Mouse (Mus musculus): ENCODE measurements at regions not wholly inside any gene's neighbourhood (a gene's known extent, or its start where the extent isn't known, plus 50 kb on each side); places are given as distances from the start of the nearest gene placed in this dataset.

DNA sequence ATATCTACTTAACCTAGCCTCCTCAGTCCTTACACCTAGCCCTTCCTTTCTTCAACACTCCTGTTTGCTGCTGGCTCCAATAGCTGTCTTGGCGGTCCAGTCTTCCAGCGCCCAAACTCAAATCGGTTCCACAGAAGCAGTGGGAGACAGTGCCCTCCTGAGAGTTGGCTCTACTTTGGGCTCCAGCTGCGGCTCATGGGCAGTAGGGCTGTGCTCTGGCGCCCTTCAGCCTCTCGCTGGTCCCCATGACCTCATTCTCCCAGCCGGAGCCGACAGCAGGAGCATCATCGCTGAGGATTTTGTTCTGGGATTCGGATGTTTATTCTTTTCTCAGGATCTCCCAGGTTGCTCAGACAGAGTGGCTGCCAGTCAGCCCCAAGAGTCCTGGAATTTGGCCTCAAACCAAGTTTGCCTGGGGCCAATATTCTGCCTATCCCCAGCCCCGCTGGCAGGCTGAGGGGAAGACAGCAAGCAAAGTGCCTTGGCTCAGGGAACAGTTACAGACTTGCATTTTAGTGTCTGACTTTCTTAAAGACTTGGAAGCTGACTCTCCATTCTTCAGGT, 64.1 kb upstream of the Pax6 start:
- H3K4me1 ChIP-seq (ENCODE audit: control insufficient read depth, insufficient read depth, low read length), result 0 out of 2 replicates have a peak, but pooled peaks cover 3% of the 10 kb centered on the region
- H3K27ac ChIP-seq (ENCODE audit: low read depth, low read length), result no peak overlapping the region
- H3K36me3 ChIP-seq (ENCODE audit: control insufficient read depth, insufficient read depth, low read length), result no peaks in the 10 kb centered on the region
- ATAC-seq (ENCODE audit: low FRiP score) (no peak), DNase-seq (ENCODE audit: low spot score, missing footprints) (no peak)
- no peak overlapping the region for H3K4me3 ChIP-seq (ENCODE audit: low read depth, low read length)
- H3K9ac ChIP-seq (ENCODE audit: low read length), result no peak overlapping the region
- 57% methylated on average over 11 of the region's 11 CpGs for WGBS
- H3K27me3 ChIP-seq (ENCODE audit: control insufficient read depth, insufficient read depth, low read length), result peaks cover 44% of the 10 kb centered on the region
- no peaks in the 10 kb centered on the region for H3K9me3 ChIP-seq (ENCODE audit: control insufficient read depth, low read length)
- H3K4me2 ChIP-seq, result no peak overlapping the region

- Histone ChIP-seq H3K9ac (ENCODE audit: low read length) (no peak overlapping the region), H3K27ac (ENCODE audit: low read depth, low read length) (no peak overlapping the region), H3K9me3 (ENCODE audit: control insufficient read depth, low read length) (no peaks in the 10 kb centered on the region), H3K27me3 (ENCODE audit: control insufficient read depth, insufficient read depth, low read length) (peaks cover 53% of the 10 kb centered on the region), H3K4me3 (ENCODE audit: low read depth, low read length) (no peak overlapping the region), H3K36me3 (ENCODE audit: control insufficient read depth, insufficient read depth, low read length) (no peaks in the 10 kb centered on the region), H3K4me2 (no peak overlapping the region), H3K4me1 (ENCODE audit: control insufficient read depth, insufficient read depth, low read length) (peaks cover 20% of the 10 kb centered on the region)
- no peak for ATAC-seq (ENCODE audit: low FRiP score)
- 53% methylated on average over 8 of the region's 8 CpGs for WGBS
- peak; percentile 82 for DNase-seq (ENCODE audit: low spot score, missing footprints)
Observed at GRCm38 (mm10) chr2:105607969-105608538, 60.6 kb upstream of the Pax6 start.

GRCm38 (mm10) chr2:105608756-105609155, 59.9 kb upstream of the Pax6 start:
- Histone ChIP-seq H3K27ac (ENCODE audit: low read depth, low read length) (no peak overlapping the region; the same call in 1 of the 2 replicates), H3K4me1 (ENCODE audit: control insufficient read depth, insufficient read depth, low read length) (peaks cover 20% of the 10 kb centered on the region), H3K27me3 (ENCODE audit: control insufficient read depth, insufficient read depth, low read length) (peaks cover 57% of the 10 kb centered on the region), H3K9me3 (ENCODE audit: control insufficient read depth, low read length) (no peaks in the 10 kb centered on the region), H3K9ac (ENCODE audit: low read length) (no peak overlapping the region), H3K4me2 (no peak overlapping the region), H3K36me3 (ENCODE audit: control insufficient read depth, insufficient read depth, low read length) (no peaks in the 10 kb centered on the region), H3K4me3 (ENCODE audit: low read depth, low read length) (no peak overlapping the region)
- DNase-seq (ENCODE audit: low spot score, missing footprints) (peak; percentile 79), ATAC-seq (ENCODE audit: low FRiP score) (no peak)
- WGBS, result 85% methylated on average over 7 of the region's 7 CpGs

- Histone ChIP-seq H3K4me2 (no peak overlapping the region), H3K27me3 (ENCODE audit: control insufficient read depth, insufficient read depth, low read length) (peaks cover 53% of the 10 kb centered on the region), H3K4me3 (ENCODE audit: low read depth, low read length) (no peak overlapping the region), H3K9ac (ENCODE audit: low read length) (0 out of 2 replicates have a peak overlapping the region, but pooled peaks have one; percentile 16), H3K4me1 (ENCODE audit: control insufficient read depth, insufficient read depth, low read length) (peaks cover 24% of the 10 kb centered on the region), H3K36me3 (ENCODE audit: control insufficient read depth, insufficient read depth, low read length) (no peaks in the 10 kb centered on the region), H3K27ac (ENCODE audit: low read depth, low read length) (peak overlapping the region; percentile 61; the same call in 1 of the 2 replicates), H3K9me3 (ENCODE audit: control insufficient read depth, low read length) (no peaks in the 10 kb centered on the region)
- DNase-seq (ENCODE audit: low spot score, missing footprints) (peak; percentile 89), ATAC-seq (ENCODE audit: low FRiP score) (no peak)
- WGBS, result 35% methylated on average over 5 of the region's 5 CpGs
Observed at GRCm38 (mm10) chr2:105611014-105611413, 57.7 kb upstream of the Pax6 start.

DNA sequence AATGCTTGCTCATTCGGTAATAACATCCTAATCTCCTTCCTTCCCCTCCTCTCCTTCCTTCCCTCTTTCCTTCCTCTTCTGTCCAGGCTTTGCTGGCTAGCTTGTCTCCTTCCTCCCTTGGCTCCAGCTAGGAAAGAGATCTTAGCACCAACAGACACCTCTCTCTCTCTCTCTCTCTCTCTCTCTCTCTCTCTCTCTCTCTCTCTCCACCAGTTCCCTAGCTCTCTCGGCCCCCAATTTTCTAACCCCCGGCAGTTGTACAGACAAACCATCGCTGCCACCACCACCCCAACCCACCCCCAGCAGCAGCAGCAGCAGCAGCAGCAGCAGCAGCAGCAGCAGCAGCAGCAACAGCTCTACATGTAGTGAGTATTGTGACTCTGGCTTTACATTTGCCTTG, 57.0 kb upstream of the Pax6 start:
- 8% methylated on average over 4 of the region's 4 CpGs for WGBS
- no peak for ATAC-seq (ENCODE audit: low FRiP score)
- no peak overlapping the region for H3K4me3 ChIP-seq (ENCODE audit: low read depth, low read length)
- peak overlapping the region; percentile 32; the same call in 1 of the 2 replicates for H3K4me2 ChIP-seq
- peaks cover 48% of the 10 kb centered on the region for H3K27me3 ChIP-seq (ENCODE audit: control insufficient read depth, insufficient read depth, low read length)
- peak overlapping the region; percentile 61; the same call in 1 of the 2 replicates for H3K27ac ChIP-seq (ENCODE audit: low read depth, low read length)
- no peaks in the 10 kb centered on the region for H3K36me3 ChIP-seq (ENCODE audit: control insufficient read depth, insufficient read depth, low read length)
- peak; percentile 92 for DNase-seq (ENCODE audit: low spot score, missing footprints)
- H3K4me1 ChIP-seq (ENCODE audit: control insufficient read depth, insufficient read depth, low read length), result peaks cover 27% of the 10 kb centered on the region
- H3K9ac ChIP-seq (ENCODE audit: low read length), result 0 out of 2 replicates have a peak overlapping the region, but pooled peaks have one; percentile 16
- H3K9me3 ChIP-seq (ENCODE audit: control insufficient read depth, low read length), result no peaks in the 10 kb centered on the region

GRCm38 (mm10) chr2:105612051-105612664, 56.5 kb upstream of the Pax6 start:
- no peaks in the 10 kb centered on the region for H3K36me3 ChIP-seq (ENCODE audit: control insufficient read depth, insufficient read depth, low read length)
- H3K27ac ChIP-seq (ENCODE audit: low read depth, low read length), result peak overlapping the region; percentile 61
- H3K27me3 ChIP-seq (ENCODE audit: control insufficient read depth, insufficient read depth, low read length), result peaks cover 48% of the 10 kb centered on the region
- 1% methylated on average over 21 of the region's 21 CpGs for WGBS
- DNase-seq (ENCODE audit: low spot score, missing footprints) (peak; percentile 96), ATAC-seq (ENCODE audit: low FRiP score) (peak; percentile 85)
- H3K4me1 ChIP-seq (ENCODE audit: control insufficient read depth, insufficient read depth, low read length), result peaks cover 29% of the 10 kb centered on the region
- no peak overlapping the region for H3K9ac ChIP-seq (ENCODE audit: low read length)
- no peaks in the 10 kb centered on the region for H3K9me3 ChIP-seq (ENCODE audit: control insufficient read depth, low read length)
- H3K4me3 ChIP-seq (ENCODE audit: low read depth, low read length), result no peak overlapping the region
- H3K4me2 ChIP-seq, result peak overlapping the region; percentile 32; the same call in 1 of the 2 replicates

DNA sequence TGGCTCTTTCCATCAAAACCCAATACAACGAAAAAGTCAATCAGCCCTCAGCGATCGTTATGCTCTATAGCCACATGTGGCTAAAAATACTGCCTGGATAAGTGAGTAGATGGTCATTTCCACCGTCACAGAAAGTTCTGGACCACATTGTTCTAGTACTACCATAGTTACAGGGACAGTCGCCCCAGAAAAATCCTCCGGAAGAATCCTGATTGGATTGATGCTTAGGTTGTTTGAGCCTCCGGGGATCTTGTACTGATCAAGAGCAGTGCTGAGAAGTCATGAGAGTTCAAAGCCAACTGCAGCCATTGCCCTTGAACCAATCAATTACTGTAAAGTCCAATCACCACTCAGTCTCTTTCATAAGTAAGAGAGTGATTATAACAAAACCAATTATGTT, 56.0 kb upstream of the Pax6 start:
- DNase-seq (ENCODE audit: low spot score, missing footprints) (peak; percentile 90), ATAC-seq (ENCODE audit: low FRiP score) (no peak)
- peak overlapping the region; percentile 54 for H3K27ac ChIP-seq (ENCODE audit: low read depth, low read length)
- peaks cover 29% of the 10 kb centered on the region for H3K4me1 ChIP-seq (ENCODE audit: control insufficient read depth, insufficient read depth, low read length)
- no peak overlapping the region for H3K9ac ChIP-seq (ENCODE audit: low read length)
- no peaks in the 10 kb centered on the region for H3K9me3 ChIP-seq (ENCODE audit: control insufficient read depth, low read length)
- peak overlapping the region; percentile 32; the same call in 1 of the 2 replicates for H3K4me2 ChIP-seq
- H3K4me3 ChIP-seq (ENCODE audit: low read depth, low read length), result no peak overlapping the region
- no peaks in the 10 kb centered on the region for H3K36me3 ChIP-seq (ENCODE audit: control insufficient read depth, insufficient read depth, low read length)
- H3K27me3 ChIP-seq (ENCODE audit: control insufficient read depth, insufficient read depth, low read length), result peaks cover 45% of the 10 kb centered on the region
- WGBS, result 46% methylated on average over 7 of the region's 7 CpGs

- H3K4me2 ChIP-seq, result no peak overlapping the region
- 69% methylated on average over 6 of the region's 6 CpGs for WGBS
- no peak overlapping the region for H3K4me3 ChIP-seq (ENCODE audit: low read depth, low read length)
- DNase-seq (ENCODE audit: low spot score, missing footprints), result no peak
- H3K27me3 ChIP-seq (ENCODE audit: control insufficient read depth, insufficient read depth, low read length), result peaks cover 42% of the 10 kb centered on the region
- no peaks in the 10 kb centered on the region for H3K9me3 ChIP-seq (ENCODE audit: control insufficient read depth, low read length)
- no peaks in the 10 kb centered on the region for H3K36me3 ChIP-seq (ENCODE audit: control insufficient read depth, insufficient read depth, low read length)
- H3K4me1 ChIP-seq (ENCODE audit: control insufficient read depth, insufficient read depth, low read length), result peaks cover 29% of the 10 kb centered on the region
- H3K9ac ChIP-seq (ENCODE audit: low read length), result no peak overlapping the region
- ATAC-seq (ENCODE audit: low FRiP score), result no peak
- no peak overlapping the region for H3K27ac ChIP-seq (ENCODE audit: low read depth, low read length)
Observed at GRCm38 (mm10) chr2:105613243-105613642, 55.5 kb upstream of the Pax6 start.

Data from midbrain, embryonic 11.5 days (tissue).